In genomic region chr17:29031771-29032273, GRCm38 (mm10) we compare ENCODE assay signal across 8 mouse cellular contexts. TPM values are rescaled to one million over a fixed set of nuclear protein-coding genes. Genes with fewer than 3 reads are reported as not detected.
DNase-seq lines count a peak whose midpoint lies in the region; ATAC-seq and TF ChIP-seq lines count a peak whose summit lies in the region.

No protein-coding gene starts in this region.

- H3K27me3 ChIP-seq in hindbrain, embryonic 12.5 days, result no peaks in the 10 kb centered on the region
- no peaks in the 10 kb centered on the region for H3K27me3 ChIP-seq in liver, embryonic 14.5 days (ENCODE audit: control insufficient read depth, insufficient read depth, low read length)
- H3K27me3 ChIP-seq in spleen, adult 2 months (ENCODE audit: control insufficient read depth, insufficient read depth, low read length), result no peaks in the 10 kb centered on the region

- H3K36me3 ChIP-seq in hindbrain, embryonic 12.5 days, result peaks cover 7% of the 10 kb centered on the region
- H3K36me3 ChIP-seq in liver, embryonic 14.5 days (replicated peaks; ENCODE audit: control insufficient read depth, insufficient read depth, low read depth), result peaks cover 28% of the 10 kb centered on the region
- H3K36me3 ChIP-seq in spleen, adult 2 months (ENCODE audit: control insufficient read depth, insufficient read depth, low read length), result peaks cover 5% of the 10 kb centered on the region

- peak overlapping the region; percentile 98 for H3K9ac ChIP-seq in hindbrain, embryonic 12.5 days
- peak overlapping the region; percentile 99 for H3K9ac ChIP-seq in liver, embryonic 14.5 days (replicated peaks)

- H3K9me3 ChIP-seq in hindbrain, embryonic 12.5 days (replicated peaks), result no peaks in the 10 kb centered on the region
- no peaks in the 10 kb centered on the region for H3K9me3 ChIP-seq in liver, embryonic 14.5 days (ENCODE audit: control insufficient read depth, low read length)

- under 1% methylated on average over 26 of the region's 26 CpGs for WGBS in hindbrain, embryonic 12.5 days
- under 1% methylated on average over 26 of the region's 26 CpGs for WGBS in liver, embryonic 14.5 days (ENCODE audit: insufficient replicate concordance)
- WGBS in spleen, adult 2 months, result under 1% methylated on average over 26 of the region's 26 CpGs

- ATAC-seq in hindbrain, embryonic 12.5 days (ENCODE audit: low FRiP score), result peak; percentile 30
- ATAC-seq in liver, embryonic 14.5 days (ENCODE audit: insufficient read depth), result peak; percentile 48

- no peak for TF ChIP-seq POLR2A in spleen, adult 2 months (IDR thresholded peaks at IDR 0.05; ENCODE audit: low read depth, low read length)

- H3K4me3 ChIP-seq in hindbrain, embryonic 12.5 days, result peak overlapping the region; percentile 66
- peak overlapping the region; percentile 86 to 98 for H3K4me3 ChIP-seq in liver, embryonic 14.5 days (ENCODE audit: insufficient read depth in 1 of 2, low read depth in 2 of 2, low read length in 2 of 2)
- peak overlapping the region; percentile 80 for H3K4me3 ChIP-seq in spleen, adult 2 months (ENCODE audit: extremely low read depth, insufficient read depth, insufficient read length)

- peaks cover 25% of the 10 kb centered on the region for H3K4me1 ChIP-seq in hindbrain, embryonic 12.5 days
- H3K4me1 ChIP-seq in liver, embryonic 14.5 days (replicated peaks; ENCODE audit: control insufficient read depth in 2 of 2, insufficient read depth in 2 of 2, low read length in 1 of 2), result peaks cover 7 to 16% of the 10 kb centered on the region in 2 experiments; a peak in 3 of 4 replicates
- peaks cover 9% of the 10 kb centered on the region; the same call in 1 of the 2 replicates for H3K4me1 ChIP-seq in spleen, adult 2 months (ENCODE audit: control insufficient read depth, insufficient read depth, insufficient read length)

- H3K27ac ChIP-seq in hindbrain, embryonic 12.5 days, result peak overlapping the region; percentile 96
- peak overlapping the region; percentile 95 for H3K27ac ChIP-seq in liver, embryonic 14.5 days
- H3K27ac ChIP-seq in spleen, adult 2 months (ENCODE audit: insufficient read depth, low read length), result peak overlapping the region; percentile 96

- TF ChIP-seq CTCF in liver, embryonic 14.5 days (IDR thresholded peaks at IDR 0.05; ENCODE audit: low read depth), result no peak
- no peak for TF ChIP-seq CTCF in spleen, adult 2 months (IDR thresholded peaks at IDR 0.05; ENCODE audit: extremely low read depth, insufficient read depth, insufficient read length, insufficient replicate concordance)

- peak; percentile 58 for DNase-seq in right cerebral cortex, postnatal 4 days
- no peak for DNase-seq in right cerebral cortex, adult 2 months (ENCODE audit: low spot score in 2 of 2)
- peak; percentile 61 for DNase-seq in embryo, embryonic 10 days (ENCODE audit: low spot score)
- no peak for DNase-seq in liver, embryonic 14.5 days (ENCODE audit: low read depth in 3 of 3, low spot score in 3 of 3)
- DNase-seq in spleen, adult 2 months (ENCODE audit: low read depth in 1 of 2, low spot score in 2 of 2), result peak; percentile 39 to 50
- no peak for DNase-seq in gastrocnemius, adult 8-10 months (ENCODE audit: low spot score in 2 of 2)
- DNase-seq in ovary, adult 18-20 months (ENCODE audit: low spot score), result no peak

- H3K4me2 ChIP-seq in hindbrain, embryonic 12.5 days (replicated peaks), result peak overlapping the region; percentile 67
- peak overlapping the region; percentile 95 for H3K4me2 ChIP-seq in liver, embryonic 14.5 days (ENCODE audit: low read depth)

- peak; percentile 19; the same call in 1 of the 2 replicates for TF ChIP-seq EP300 in liver, embryonic 14.5 days (IDR thresholded peaks at IDR 0.05; ENCODE audit: low read depth)

RNA-seq across cellular contexts. Expression of gene Srsf3, which starts 0.6 kb away (rescaled TPM):
- polyA plus RNA-seq in hindbrain, embryonic 12.5 days (2016; fragmentation: Nextera tagmentation; extraction: Ambion mirVana), result 662 and 667 TPM in 2 replicates
- polyA plus RNA-seq in liver, embryonic 14.5 days (2012; rRNA removed), result 91.1 and 123 TPM in 2 replicates
- 269 and 272 TPM in 2 replicates for polyA plus RNA-seq in liver, embryonic 14.5 days (2014; fragmentation: Nextera tagmentation; extraction: Ambion mirVana)
- 189 and 210 TPM in 2 replicates for polyA plus RNA-seq in spleen, adult 2 months (2012; rRNA removed)
- total RNA-seq in gastrocnemius, adult 8-10 months (2022), result 10 to 100 TPM; 29.4 to 43.1 (median 37.1) TPM

RNA-seq across cellular contexts. Expression of gene Stk38, which starts 24.0 kb away (rescaled TPM):
- 150 and 152 TPM in 2 replicates for polyA plus RNA-seq in hindbrain, embryonic 12.5 days (2016; fragmentation: Nextera tagmentation; extraction: Ambion mirVana)
- 24.5 and 31.8 TPM in 2 replicates for polyA plus RNA-seq in liver, embryonic 14.5 days (2012; rRNA removed)
- polyA plus RNA-seq in liver, embryonic 14.5 days (2014; fragmentation: Nextera tagmentation; extraction: Ambion mirVana), result 29.2 and 32.7 TPM in 2 replicates
- polyA plus RNA-seq in spleen, adult 2 months (2012; rRNA removed), result 119 and 149 TPM in 2 replicates
- total RNA-seq in gastrocnemius, adult 8-10 months (2022), result 10 to 100 TPM; 19.5 to 22.5 (median 19.8) TPM

RNA-seq across cellular contexts. Expression of gene Cdkn1a, which starts 59.0 kb away (rescaled TPM):
- 39.0 and 43.6 TPM in 2 replicates for polyA plus RNA-seq in hindbrain, embryonic 12.5 days (2016; fragmentation: Nextera tagmentation; extraction: Ambion mirVana)
- polyA plus RNA-seq in liver, embryonic 14.5 days (2012; rRNA removed), result 2.6 and 3.0 TPM in 2 replicates
- polyA plus RNA-seq in liver, embryonic 14.5 days (2014; fragmentation: Nextera tagmentation; extraction: Ambion mirVana), result 6.5 and 7.0 TPM in 2 replicates
- 7.6 and 8.0 TPM in 2 replicates for polyA plus RNA-seq in spleen, adult 2 months (2012; rRNA removed)
- total RNA-seq in gastrocnemius, adult 8-10 months (2022), result 10 to 100 TPM in 3 of 4 experiments, 1 to 10 TPM in 1; 9.8 to 33.8 (median 12.1) TPM

Comparison
In these comparisons a context has a peak if more than half of its experiments do, and no peak if none do; other contexts are left out.
1. DNase-seq: peak in right cerebral cortex, postnatal 4 days (single experiment), embryo, embryonic 10 days (single experiment) and spleen, adult 2 months (2 of 2); none in right cerebral cortex, adult 2 months (0 of 2), liver, embryonic 14.5 days (0 of 3), gastrocnemius, adult 8-10 months (0 of 2) and ovary, adult 18-20 months (single experiment).
2. Peak in every context shown above with its lines, with median percentiles within 50 percentile points of each other: H3K27ac ChIP-seq and H3K4me3 ChIP-seq.